Mouse (Mus musculus) kidney, postnatal 0 days (tissue): ENCODE data around the gene Rgs7. TPM values are rescaled to one million over a fixed set of nuclear protein-coding genes. Genes with fewer than 3 reads are reported as not detected.

ENCODE experiments used
- ATAC-seq: fragments of 200-750 bp; cut with Nextera tagmentation; replicated peaks from 2 replicates; pipeline ENCODE4 v1.8.0; 2017; ENCODE audit warnings: low read depth, moderate number of reproducible peaks, moderate TSS enrichment, moderate library complexity; ENCODE audit not compliant: low FRiP score
- DNase-seq: peaks from one replicate; pipeline ENCODE4 v3.0.0-alpha.2; 2016; ENCODE audit warnings: low spot score
- H3K27ac ChIP-seq: fragments of 300-500 bp; sonication (generic); 2 replicates; pipeline ENCODE4 v1.5.1; 2014; ENCODE audit warnings: mild to moderate bottlenecking
- H3K27me3 ChIP-seq: fragments of 300-500 bp; sonication (generic); 2 replicates; pipeline ENCODE4 v1.6.1; 2014; ENCODE audit warnings: low read length, mixed read lengths; ENCODE audit not compliant: insufficient read depth
- H3K36me3 ChIP-seq: fragments of 300-500 bp; sonication (generic); 2 replicates; pipeline ENCODE4 v1.6.1; 2014; ENCODE audit warnings: low read length, mixed read lengths; ENCODE audit not compliant: insufficient read depth
- H3K4me1 ChIP-seq: fragments of 300-500 bp; sonication (generic); replicated peaks from 2 replicates; pipeline ENCODE4 v1.6.1; 2014; ENCODE audit warnings: antibody characterized with exemption, low read length, mixed read lengths; ENCODE audit not compliant: insufficient read depth
- H3K4me2 ChIP-seq: fragments of 300-500 bp; sonication (generic); 2 replicates; pipeline ENCODE4 v1.6.1; 2014; ENCODE audit warnings: mild to moderate bottlenecking, low read length, moderate library complexity, mixed read lengths
- H3K4me3 ChIP-seq: fragments of 300-500 bp; sonication (generic); replicated peaks from 2 replicates; pipeline ENCODE4 v1.5.1; 2014; ENCODE audit warnings: low read depth, low read length
- H3K9ac ChIP-seq: fragments of 300-500 bp; sonication (generic); 2 replicates; pipeline ENCODE4 v1.6.1; 2014; ENCODE audit warnings: low read depth, low read length
- H3K9me3 ChIP-seq: fragments of 300-500 bp; sonication (generic); replicated peaks from 2 replicates; pipeline ENCODE4 v1.6.1; 2016; ENCODE audit warnings: low read length, inconsistent platforms, mixed read lengths
- CTCF ChIP-seq: IDR thresholded peaks from 2 replicates; pipeline ENCODE4 v1.5.1; 2016; ENCODE audit warnings: antibody characterized with exemption, low read depth, mild to moderate bottlenecking, moderate library complexity
- WGBS: fragments of 180-500 bp; shearing (Covaris S2); extraction: QIAGEN DNeasy Blood & Tissue Kit; methylation state at CpG from one replicate; pipeline ENCODE4 v1.1.7; 2014; 5-methylcytosine and 5-hydroxymethylcytosine counted together
- polyA plus RNA-seq: library from polyadenylated mRNA; unstranded; fragments of >200 nt; fragmentation: Nextera tagmentation; extraction: Ambion mirVana; gene quantifications from 2 replicates; pipeline ENCODE4 v1.2.1, GENCODE M21; 2015

Gene Rgs7
- polyA plus RNA-seq, 1 experiment from 2014 or later, result 0.53 TPM

GRCm38 (mm10) chr1:175469087-175469788 is 23.1 kb downstream of the Rgs7 start:
- no peak for TF ChIP-seq CTCF
- H3K4me1 ChIP-seq, result no peaks in the 10 kb centered on the region
- H3K36me3 ChIP-seq, result no peaks in the 10 kb centered on the region
- WGBS, result 44% methylated on average over 8 of the region's 8 CpGs
- no peak overlapping the region for H3K9ac ChIP-seq
- H3K4me3 ChIP-seq, result no peak overlapping the region
- H3K27me3 ChIP-seq, result no peaks in the 10 kb centered on the region
- H3K27ac ChIP-seq, result no peak overlapping the region
- DNase-seq (no peak), ATAC-seq (no peak)
- H3K4me2 ChIP-seq, result no peak overlapping the region
- no peaks in the 10 kb centered on the region for H3K9me3 ChIP-seq

DNA sequence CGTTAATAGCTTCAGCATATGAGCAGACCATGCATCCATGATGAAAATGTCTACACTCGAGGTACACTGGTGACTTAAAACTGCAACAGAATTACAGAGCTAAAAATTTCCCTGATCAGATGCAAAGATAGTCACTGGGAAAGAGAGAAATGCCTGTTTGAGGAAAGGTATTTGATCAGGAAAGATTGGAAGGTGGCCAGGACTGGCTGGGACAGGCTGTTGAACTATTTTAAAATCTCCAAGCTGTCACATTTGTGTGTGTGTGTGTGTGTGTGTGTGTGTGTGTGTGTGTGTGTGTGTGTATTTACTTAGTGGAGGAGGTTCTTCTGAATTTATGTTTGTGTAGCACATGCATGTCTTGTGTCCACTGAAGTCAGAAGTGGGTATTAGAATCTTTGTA is 27.7 kb downstream of the Rgs7 start:
- no peaks in the 10 kb centered on the region for H3K27me3 ChIP-seq
- H3K9me3 ChIP-seq, result no peaks in the 10 kb centered on the region
- no peak for DNase-seq
- 68% methylated on average over 2 of the region's 2 CpGs for WGBS
- no peak overlapping the region for H3K4me2 ChIP-seq
- H3K9ac ChIP-seq, result no peak overlapping the region
- no peak overlapping the region for H3K27ac ChIP-seq
- no peaks in the 10 kb centered on the region for H3K36me3 ChIP-seq
- H3K4me3 ChIP-seq, result no peak overlapping the region
- no peak for ATAC-seq
- no peak for TF ChIP-seq CTCF
- no peaks in the 10 kb centered on the region for H3K4me1 ChIP-seq

DNA sequence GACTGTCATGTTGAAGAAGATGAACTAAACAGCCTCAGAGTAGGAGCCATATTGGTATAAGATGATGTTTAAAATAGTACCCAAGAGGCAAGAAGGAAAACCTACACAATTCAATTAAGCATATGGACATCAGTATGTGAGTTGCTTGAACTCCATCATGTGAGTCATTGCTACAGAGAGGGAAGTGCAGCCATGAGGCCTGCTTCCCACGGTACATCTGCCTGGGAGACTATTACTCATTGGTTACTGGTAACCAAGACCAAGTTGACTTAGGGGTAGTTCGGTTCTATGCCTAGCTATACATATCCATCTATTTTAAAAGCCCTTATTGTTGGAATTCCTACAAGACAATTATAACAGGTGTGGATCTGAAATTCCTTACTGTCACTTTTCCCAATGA is 29.9 kb downstream of the Rgs7 start:
- Histone ChIP-seq H3K4me1 (no peaks in the 10 kb centered on the region), H3K36me3 (no peaks in the 10 kb centered on the region), H3K4me3 (no peak overlapping the region), H3K4me2 (no peak overlapping the region), H3K9ac (no peak overlapping the region), H3K9me3 (no peaks in the 10 kb centered on the region), H3K27ac (no peak overlapping the region), H3K27me3 (no peaks in the 10 kb centered on the region)
- 91% methylated on average over 2 of the region's 2 CpGs for WGBS
- ATAC-seq (no peak), DNase-seq (no peak)
- TF ChIP-seq CTCF, result no peak

GRCm38 (mm10) chr1:175454041-175454636 is 38.2 kb downstream of the Rgs7 start:
- DNase-seq (peak; percentile 21), ATAC-seq (peak; percentile 54; the same call in 1 of the 2 replicates)
- H3K4me1 ChIP-seq, result no peaks in the 10 kb centered on the region
- no peak overlapping the region for H3K4me3 ChIP-seq
- no peaks in the 10 kb centered on the region for H3K27me3 ChIP-seq
- WGBS, result 57% methylated on average over 6 of the region's 6 CpGs
- no peak overlapping the region for H3K27ac ChIP-seq
- no peak overlapping the region for H3K9ac ChIP-seq
- no peak for TF ChIP-seq CTCF
- H3K4me2 ChIP-seq, result no peak overlapping the region
- H3K9me3 ChIP-seq, result no peaks in the 10 kb centered on the region
- H3K36me3 ChIP-seq, result no peaks in the 10 kb centered on the region

- Histone ChIP-seq H3K27me3 (no peaks in the 10 kb centered on the region), H3K9me3 (no peaks in the 10 kb centered on the region), H3K4me1 (no peaks in the 10 kb centered on the region), H3K4me3 (no peak overlapping the region), H3K4me2 (no peak overlapping the region), H3K36me3 (no peaks in the 10 kb centered on the region), H3K9ac (no peak overlapping the region), H3K27ac (no peak overlapping the region)
- TF ChIP-seq CTCF, result no peak
- ATAC-seq, result no peak
- no peak for DNase-seq
- WGBS, result 58% methylated on average over 5 of the region's 5 CpGs
Observed at GRCm38 (mm10) chr1:175448017-175448416, 44.3 kb downstream of the Rgs7 start.

GRCm38 (mm10) chr1:175442939-175443338 is 49.4 kb downstream of the Rgs7 start:
- H3K27ac ChIP-seq, result no peak overlapping the region
- H3K4me3 ChIP-seq, result no peak overlapping the region
- WGBS, result 82% methylated on average over 1 of the region's 1 CpGs
- H3K36me3 ChIP-seq, result no peaks in the 10 kb centered on the region
- no peak for ATAC-seq
- no peaks in the 10 kb centered on the region for H3K27me3 ChIP-seq
- H3K9ac ChIP-seq, result no peak overlapping the region
- no peaks in the 10 kb centered on the region for H3K9me3 ChIP-seq
- no peak for TF ChIP-seq CTCF
- DNase-seq, result no peak
- no peak overlapping the region for H3K4me2 ChIP-seq
- no peaks in the 10 kb centered on the region for H3K4me1 ChIP-seq
